Mouse (Mus musculus) G1E-ER4 (cell line): ENCODE measurements around the gene Cfap77. TPM values are rescaled to one million over a fixed set of nuclear protein-coding genes. Genes with fewer than 3 reads are reported as not detected.

Experiments
- GATA1 ChIP-seq: IDR thresholded peaks from one replicate; pipeline ENCODE4 v1.8.0; 2012; ENCODE audit warnings: low read length, inconsistent platforms
- polyA plus RNA-seq: library from polyadenylated mRNA; stranded (reverse); fragments of >175 nt; gene quantifications from 2 replicates; pipeline ENCODE4 v1.2.3, GENCODE M21; 2012

The Cfap77 gene
- polyA plus RNA-seq, 1 experiment = 0.81 TPM

DNA sequence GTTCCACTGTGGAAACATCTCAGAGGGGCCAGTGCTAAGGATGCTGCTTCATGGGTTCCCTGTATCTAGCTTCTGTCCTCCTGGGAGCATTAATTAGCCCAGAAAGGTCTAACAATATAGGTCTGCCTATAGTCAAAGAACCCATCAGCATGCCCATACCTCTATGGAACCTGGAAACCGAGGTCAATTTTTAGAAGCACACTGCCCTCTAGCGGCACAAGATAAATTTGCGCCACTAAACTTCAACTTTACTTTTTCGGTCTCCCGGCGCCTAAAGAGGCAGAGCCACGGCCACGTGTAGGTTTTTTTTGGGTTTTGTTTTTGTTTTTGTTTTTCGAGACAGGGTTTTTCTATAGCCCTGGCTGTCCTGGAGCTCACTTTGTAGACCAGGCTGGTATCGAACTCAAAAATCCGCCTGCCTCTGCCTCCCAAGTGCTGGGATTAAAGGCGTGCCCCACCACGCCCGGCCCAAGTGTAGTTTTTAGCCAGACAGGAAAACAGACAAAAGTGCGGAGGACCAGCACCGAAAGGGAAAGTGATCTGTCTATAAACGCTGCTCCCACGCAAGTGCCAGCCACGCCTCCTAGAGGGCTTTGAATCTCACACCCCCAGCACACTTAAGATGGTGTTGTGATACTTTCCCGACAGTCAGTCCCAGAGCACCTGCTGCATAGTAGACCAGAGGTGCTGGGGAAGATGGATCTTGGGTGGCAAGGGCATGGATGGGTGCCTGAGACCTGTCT is 893 bp downstream of the Cfap77 start:
- TF ChIP-seq GATA1 = no peak

GRCm38 (mm10) chr2:29052943-29053454 is 1.9 kb downstream of the Cfap77 start:
- TF ChIP-seq GATA1 = no peak

- no peak for TF ChIP-seq GATA1
These were observed 2.9 kb downstream of the Cfap77 start for GRCm38 (mm10) chr2:29051932-29052331.

DNA sequence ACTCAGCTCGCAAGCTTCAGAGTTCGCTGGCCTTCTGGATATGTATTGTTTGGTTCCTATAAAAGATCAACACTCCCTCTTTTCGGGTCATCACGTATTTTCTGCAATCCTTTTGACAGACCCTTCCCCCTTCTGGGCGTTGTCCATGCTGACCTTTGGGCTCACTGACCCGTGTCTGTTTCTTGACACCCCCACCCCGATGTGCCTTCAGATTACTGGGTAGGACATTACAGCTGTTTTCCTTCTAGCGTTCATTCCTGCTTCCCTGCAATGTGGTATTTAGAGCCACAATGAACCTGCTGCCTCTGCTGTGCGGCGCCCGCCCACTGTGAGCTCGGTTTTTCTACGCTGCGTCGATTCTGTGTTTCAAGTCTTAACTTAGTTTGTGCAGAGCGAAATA is 8.7 kb downstream of the Cfap77 start:
- TF ChIP-seq GATA1 = no peak

DNA sequence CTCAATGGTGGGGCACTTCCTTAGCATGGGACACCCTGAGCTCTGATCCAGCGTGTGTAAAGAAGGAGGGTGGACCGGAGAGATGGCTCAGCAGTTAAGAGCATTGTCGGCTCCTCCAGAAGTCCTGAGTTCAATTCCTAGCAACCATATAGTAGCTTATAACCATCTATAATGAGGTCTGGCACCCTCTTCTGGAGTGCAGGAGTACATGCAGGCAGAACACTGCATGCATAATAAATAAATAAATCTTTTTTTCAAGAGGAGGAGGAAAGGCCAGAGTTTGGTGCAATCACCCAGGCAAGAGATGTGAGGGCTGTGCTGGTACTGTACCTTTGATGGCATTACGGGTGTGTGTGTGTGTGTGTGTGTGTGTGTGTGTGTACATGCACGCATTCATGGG is 12.7 kb downstream of the Cfap77 start:
- TF ChIP-seq GATA1 = no peak

GRCm38 (mm10) chr2:29041477-29041768 is 13.4 kb downstream of the Cfap77 start:
- TF ChIP-seq GATA1 = no peak

GRCm38 (mm10) chr2:29040594-29041476 is 14.0 kb downstream of the Cfap77 start:
- TF ChIP-seq GATA1 = no peak

GRCm38 (mm10) chr2:29039741-29040140 is 15.1 kb downstream of the Cfap77 start:
- no peak for TF ChIP-seq GATA1

DNA sequence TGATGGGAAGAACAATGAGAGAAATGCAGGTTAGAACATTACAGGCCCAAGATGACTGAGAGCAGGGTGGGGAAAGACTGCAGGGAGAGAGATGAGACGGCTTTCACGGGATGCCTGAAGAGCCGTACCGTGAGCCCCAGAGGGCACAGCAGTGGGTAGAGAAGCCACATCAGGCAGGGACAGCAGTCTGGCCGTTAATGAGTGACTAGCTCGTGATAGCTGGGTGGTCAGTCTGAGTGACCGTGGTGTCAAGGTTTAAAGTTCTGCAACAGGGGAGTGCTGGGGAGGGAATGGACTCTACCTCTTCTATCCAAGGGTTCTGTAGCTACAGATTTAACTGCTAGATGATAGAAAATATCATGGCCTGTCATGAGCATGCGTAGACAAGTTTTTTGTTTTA is 19.2 kb downstream of the Cfap77 start:
- TF ChIP-seq GATA1 = no peak

GRCm38 (mm10) chr2:29034542-29035475 is 20.1 kb downstream of the Cfap77 start:
- no peak for TF ChIP-seq GATA1

GRCm38 (mm10) chr2:29031951-29032350 is 22.9 kb downstream of the Cfap77 start:
- TF ChIP-seq GATA1 = no peak

DNA sequence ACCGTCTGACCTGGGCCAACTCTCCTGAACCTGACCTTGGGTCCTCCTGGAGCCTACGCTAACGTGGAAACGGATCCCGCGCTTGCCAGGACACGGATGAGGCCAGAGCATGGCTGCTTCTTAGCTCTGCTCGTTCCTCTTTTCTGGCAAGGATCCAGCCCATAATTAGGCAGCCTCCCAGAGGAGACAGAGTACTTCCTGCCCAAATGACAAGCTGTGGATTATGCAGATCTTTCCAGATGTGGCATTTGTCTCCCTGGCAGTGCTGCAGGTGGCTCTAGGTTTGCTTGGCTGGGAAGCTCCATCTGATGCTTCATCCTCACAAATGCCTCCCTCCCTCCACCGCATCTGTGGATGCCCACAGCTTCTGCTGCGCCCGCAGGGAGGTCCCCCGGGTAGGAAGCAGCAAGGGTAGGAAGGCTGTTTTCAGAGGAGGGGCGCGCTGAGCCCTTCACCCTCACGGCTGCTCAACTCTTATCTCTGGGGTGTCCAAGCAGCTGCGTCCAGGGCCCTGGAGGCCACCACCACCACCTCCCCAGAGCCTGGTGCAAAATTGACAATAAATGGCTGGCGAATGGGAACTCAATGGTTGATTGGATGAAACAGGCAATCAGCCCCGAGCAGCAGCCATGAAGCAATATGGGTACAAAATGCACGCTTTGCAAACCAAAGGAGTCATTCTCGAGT is 24.7 kb downstream of the Cfap77 start:
- no peak for TF ChIP-seq GATA1

- no peak for TF ChIP-seq GATA1
These were observed 29.6 kb downstream of the Cfap77 start for GRCm38 (mm10) chr2:29025284-29025683.

GRCm38 (mm10) chr2:29023001-29023400 is 31.9 kb downstream of the Cfap77 start:
- TF ChIP-seq GATA1 = no peak

DNA sequence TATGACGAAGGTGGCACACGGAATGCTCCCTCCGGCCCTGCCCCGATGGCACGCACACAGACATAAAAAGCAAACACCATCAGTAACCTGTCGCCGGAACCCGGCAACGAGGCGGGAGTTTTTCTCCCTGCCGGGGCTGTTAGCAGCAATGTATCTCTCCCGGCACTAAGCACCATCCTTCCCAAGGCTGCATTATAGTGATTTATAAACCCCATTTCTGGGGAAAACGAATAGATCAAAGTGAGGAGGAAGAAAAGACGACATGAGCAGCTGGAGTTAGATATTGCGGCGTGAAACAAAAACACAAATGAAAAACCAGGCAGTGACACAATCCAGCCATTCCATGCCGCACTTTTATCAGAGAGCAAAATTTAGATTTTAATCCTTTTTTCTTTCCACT is 33.8 kb downstream of the Cfap77 start:
- no peak for TF ChIP-seq GATA1
